Comparison of ENCODE assay signal across 28 mouse cellular contexts in genomic region chr11:53779808-53780207, GRCm38 (mm10). TPM values are rescaled to one million over a fixed set of nuclear protein-coding genes. Genes with fewer than 3 reads are reported as not detected.
DNase-seq lines count a peak whose midpoint lies in the region; ATAC-seq and TF ChIP-seq lines count a peak whose summit lies in the region.
"Had no signal": no experiment of that assay in that cellular context is flagged by ENCODE, and none has a peak within 500 bp of the region (broad histone marks: within the 10 kb centered on the region; RNA-seq: fewer than 3 reads in every experiment).

No protein-coding gene starts in this region.

- TF ChIP-seq CTCF in liver, adult 2 months (IDR thresholded peaks at IDR 0.05; ENCODE audit: low read depth, low read length), result no peak

- in situ Hi-C loops in ES-E14 (cut with MboI; ENCODE audit: low sequenced_read_pairs in 2 of 2, unreplicated experiment in 2 of 2), result no loop called here

- H3K9ac ChIP-seq in liver, adult 2 months (ENCODE audit: low read depth, low read length), result no peak overlapping the region
- H3K9ac ChIP-seq in ES-E14 (ENCODE audit: insufficient read depth, low read depth, low read length, poor library complexity, severe bottlenecking), result no peak overlapping the region
- H3K9ac ChIP-seq: embryonic facial prominence, embryonic 12.5 days; forebrain, embryonic 12.5 days; forebrain, postnatal 0 days; heart, embryonic 12.5 days had no signal

- TF ChIP-seq POLR2A in liver, adult 2 months (IDR thresholded peaks at IDR 0.05; ENCODE audit: extremely low read depth, insufficient read depth, low read length), result no peak

- H3K27ac ChIP-seq in liver, adult 2 months (replicated peaks; ENCODE audit: insufficient read depth, low read depth, low read length), result peak overlapping the region; percentile 30
- H3K27ac ChIP-seq in ES-E14 (ENCODE audit: insufficient read depth, low read depth, low read length, poor library complexity, severe bottlenecking), result no peak overlapping the region
- H3K27ac ChIP-seq: embryonic facial prominence, embryonic 12.5 days; forebrain, embryonic 12.5 days had no signal

- H3K9me3 ChIP-seq in ES-E14 (ENCODE audit: control insufficient read depth, insufficient read depth, low read depth, low read length), result no peaks in the 10 kb centered on the region
- H3K9me3 ChIP-seq: embryonic facial prominence, embryonic 12.5 days; forebrain, embryonic 12.5 days; heart, embryonic 12.5 days had no signal

- peak; percentile 29; the same call in 1 of the 2 replicates for ATAC-seq in megakaryocyte progenitor cell, adult 5-6 weeks (replicated peaks; ENCODE audit: poor library complexity)
- ATAC-seq: CD4-positive, CD25-positive, alpha-beta regulatory T cell, adult 4 months; forebrain, postnatal 0 days; hindbrain, embryonic 16.5 days had no signal

- H3K36me3 ChIP-seq in liver, adult 2 months (ENCODE audit: control insufficient read depth, insufficient read depth, low read length), result peaks cover 17% of the 10 kb centered on the region
- peaks cover 33% of the 10 kb centered on the region for H3K36me3 ChIP-seq in ES-E14 (ENCODE audit: control insufficient read depth, insufficient read depth, low read length, poor library complexity, severe bottlenecking)
- H3K36me3 ChIP-seq: forebrain, embryonic 12.5 days had no signal

- DNase-seq in liver, adult 2 months (ENCODE audit: extremely low read depth, low read depth, low spot score), result peak; percentile 66
- no peak for DNase-seq in liver
- no peak for DNase-seq in ES-E14 (ENCODE audit: low read depth, low spot score)
- peak; percentile 20 for DNase-seq in NIH3T3 (ENCODE audit: low read depth)
- DNase-seq in ovary, postnatal 10 days (ENCODE audit: low spot score), result no peak
- no peak for DNase-seq in cerebellum, postnatal 10 days
- DNase-seq: adrenal gland, adult 8-10 months; B cell, adult 2 months; cerebellum, adult 2 months; cerebellum, postnatal 14 days; forebrain, postnatal 0 days; gastrocnemius, postnatal 14 days; kidney, adult 2 months had no signal

- H3K4me1 ChIP-seq in liver, adult 2 months (ENCODE audit: control insufficient read depth, insufficient read depth, low read length), result peaks cover 17% of the 10 kb centered on the region
- peaks cover 7 to 39% of the 10 kb centered on the region in 2 experiments for H3K4me1 ChIP-seq in ES-E14 (ENCODE audit: control insufficient read depth in 2 of 2, insufficient read depth in 2 of 2, low read length in 2 of 2, poor library complexity in 1 of 2)
- H3K4me1 ChIP-seq: embryonic facial prominence, embryonic 12.5 days; forebrain, embryonic 12.5 days had no signal

- no peaks in the 10 kb centered on the region for H3K27me3 ChIP-seq in liver, adult 2 months (ENCODE audit: control insufficient read depth, insufficient read depth, low read length)
- H3K27me3 ChIP-seq: embryonic facial prominence, embryonic 12.5 days; forebrain, embryonic 12.5 days; heart, embryonic 12.5 days had no signal

- H3K4me3 ChIP-seq in liver, adult 2 months (ENCODE audit: insufficient read depth, low read depth, low read length), result no peak overlapping the region
- no peak overlapping the region for H3K4me3 ChIP-seq in ES-E14 (ENCODE audit: insufficient read depth in 1 of 2, low read depth in 1 of 2, low read length in 2 of 2, poor library complexity in 1 of 2, severe bottlenecking in 1 of 2)
- H3K4me3 ChIP-seq: embryonic facial prominence, embryonic 12.5 days; forebrain, embryonic 12.5 days; heart, embryonic 12.5 days had no signal

- H3K79me2 ChIP-seq in liver, adult 2 months (ENCODE audit: control insufficient read depth, insufficient read depth, low read length), result no peaks in the 10 kb centered on the region

- whole genome bisulfite sequencing in liver, adult 2 months, result 21% methylated on average over 2 of the region's 2 CpGs

TF ChIP-seq in ES-E14, 5 proteins besides CTCF, POLR2A, EP300 and RAD21:
- TF ChIP-seq MAFK (IDR thresholded peaks at IDR 0.05; ENCODE audit: insufficient read depth, low read depth, low read length) (0 out of 2 replicates have a peak, but pooled peaks have one; percentile 9), HCFC1 (IDR thresholded peaks at IDR 0.05; ENCODE audit: borderline replicate concordance, insufficient read depth, low read length) (no peak)

RNA-seq across cellular contexts. Expression of gene Gm17334, which starts 6.8 kb away (rescaled TPM):
- total RNA-seq in liver, adult 2 months (2014; rRNA removed), result not detected in 2 replicates
- polyA plus RNA-seq in liver, adult 2 months (2012; rRNA removed), result 0.16 TPM in 1 of 2 replicates, not detected in the other
- total RNA-seq in ES-E14 (2012; rRNA removed), result 0.22 and 0.53 TPM in 2 replicates
- total RNA-seq in megakaryocyte progenitor cell, adult 5-6 weeks (2015), result not detected in 2 replicates
- 0.37 TPM in 1 of 2 replicates, not detected in the other for total RNA-seq in megakaryocyte progenitor cell, adult 5-6 weeks (2017)
- total RNA-seq: gastrocnemius, adult 18-20 months had no signal
- polyA plus RNA-seq: brain, embryonic 14.5 days; embryonic facial prominence, embryonic 12.5 days; forebrain, embryonic 12.5 days; forebrain, postnatal 0 days; heart, embryonic 12.5 days; hindbrain, embryonic 11.5 days; hindbrain, embryonic 16.5 days had no signal

RNA-seq across cellular contexts. Expression of gene Irf1, which starts 10.0 kb away (rescaled TPM):
- total RNA-seq in liver, adult 2 months (2014; rRNA removed), result 37.5 and 44.2 TPM in 2 replicates
- 27.9 and 43.0 TPM in 2 replicates for polyA plus RNA-seq in liver, adult 2 months (2012; rRNA removed)
- total RNA-seq in ES-E14 (2012; rRNA removed), result 28.0 and 40.1 TPM in 2 replicates
- total RNA-seq in megakaryocyte progenitor cell, adult 5-6 weeks (2015), result 25.0 and 29.8 TPM in 2 replicates
- total RNA-seq in megakaryocyte progenitor cell, adult 5-6 weeks (2017), result 32.9 and 46.8 TPM in 2 replicates

RNA-seq across cellular contexts. Expression of gene Il5, which starts 59.2 kb away (rescaled TPM):
- total RNA-seq in liver, adult 2 months (2014; rRNA removed), result 0.09 TPM in 1 of 2 replicates, not detected in the other
- polyA plus RNA-seq in liver, adult 2 months (2012; rRNA removed), result not detected in 2 replicates
- not detected in 2 replicates for total RNA-seq in ES-E14 (2012; rRNA removed)
- total RNA-seq in megakaryocyte progenitor cell, adult 5-6 weeks (2015), result not detected in 2 replicates
- not detected in 2 replicates for total RNA-seq in megakaryocyte progenitor cell, adult 5-6 weeks (2017)
- total RNA-seq: adrenal gland, adult 8-10 months; adrenal gland, postnatal 4 days; common myeloid progenitor, adult 5-6 weeks; gastrocnemius, adult 18-20 months; gastrocnemius, postnatal 14 days; heart, postnatal 25 days had no signal
- polyA plus RNA-seq: brain, embryonic 14.5 days; CD4-positive, CD25-positive, alpha-beta regulatory T cell, adult 4 months; embryonic facial prominence, embryonic 12.5 days; forebrain, embryonic 12.5 days; gonadal fat pad, adult 2 months; heart, embryonic 12.5 days; heart, embryonic 16.5 days; hindbrain, embryonic 11.5 days; hindbrain, embryonic 16.5 days; intestine, embryonic 14.5 days had no signal

Comparison
In these comparisons a context has a peak if more than half of its experiments do, and no peak if none do; other contexts are left out.
1. DNase-seq: peak in liver, adult 2 months (single experiment) and NIH3T3 (single experiment); none in liver (single experiment), ES-E14 (single experiment), ovary, postnatal 10 days (single experiment) and cerebellum, postnatal 10 days (0 of 2).